Mouse (Mus musculus) forebrain, embryonic 15.5 days (tissue): ENCODE data around the gene Slc17a4. TPM values are rescaled to one million over a fixed set of nuclear protein-coding genes. Genes with fewer than 3 reads are reported as not detected.

Experiments
- ATAC-seq: fragments of 200-750 bp; cut with Nextera tagmentation; replicated peaks from 2 replicates; pipeline ENCODE4 v1.8.0; 2017; ENCODE audit warnings: mild to moderate bottlenecking, moderate TSS enrichment, moderate library complexity
- H3K27ac ChIP-seq: fragments of 300-500 bp; sonication (generic); replicated peaks from 2 replicates; pipeline ENCODE4 v1.5.1; 2015; ENCODE audit warnings: mild to moderate bottlenecking, inconsistent platforms
- H3K27me3 ChIP-seq: fragments of 300-500 bp; sonication (generic); 2 replicates; pipeline ENCODE4 v1.6.1; 2015; ENCODE audit warnings: inconsistent platforms
- H3K36me3 ChIP-seq: fragments of 300-500 bp; sonication (generic); 2 replicates; pipeline ENCODE4 v1.6.1; 2015; ENCODE audit warnings: mild to moderate bottlenecking, inconsistent platforms
- H3K4me1 ChIP-seq: fragments of 300-500 bp; sonication (generic); 2 replicates; pipeline ENCODE4 v1.6.1; 2015; ENCODE audit warnings: inconsistent platforms
- H3K4me2 ChIP-seq: fragments of 300-500 bp; sonication (generic); replicated peaks from 2 replicates; pipeline ENCODE4 v1.6.1; 2015; ENCODE audit warnings: mild to moderate bottlenecking, inconsistent platforms
- H3K4me3 ChIP-seq: fragments of 300-500 bp; sonication (generic); 2 replicates; pipeline ENCODE4 v1.5.1; 2015; ENCODE audit warnings: mild to moderate bottlenecking, inconsistent platforms
- H3K9ac ChIP-seq: fragments of 300-500 bp; sonication (generic); replicated peaks from 2 replicates; pipeline ENCODE4 v1.6.1; 2015; ENCODE audit warnings: mild to moderate bottlenecking, inconsistent platforms
- H3K9me3 ChIP-seq: fragments of 300-500 bp; sonication (generic); 2 replicates; pipeline ENCODE4 v1.6.1; 2016; ENCODE audit warnings: inconsistent platforms
- WGBS: fragments of 180-500 bp; shearing (Covaris S2); methylation state at CpG from one replicate; pipeline ENCODE4 v1.1.7; 2015; ENCODE audit warnings: mixed read lengths; 5-methylcytosine and 5-hydroxymethylcytosine counted together
- polyA plus RNA-seq: library from polyadenylated mRNA; unstranded; fragments of >200 nt; fragmentation: Nextera tagmentation; extraction: Ambion mirVana; gene quantifications from 2 replicates; pipeline ENCODE4 v1.2.1, GENCODE M21; 2015

The Slc17a4 gene
- not detected in 2 replicates for polyA plus RNA-seq

DNA sequence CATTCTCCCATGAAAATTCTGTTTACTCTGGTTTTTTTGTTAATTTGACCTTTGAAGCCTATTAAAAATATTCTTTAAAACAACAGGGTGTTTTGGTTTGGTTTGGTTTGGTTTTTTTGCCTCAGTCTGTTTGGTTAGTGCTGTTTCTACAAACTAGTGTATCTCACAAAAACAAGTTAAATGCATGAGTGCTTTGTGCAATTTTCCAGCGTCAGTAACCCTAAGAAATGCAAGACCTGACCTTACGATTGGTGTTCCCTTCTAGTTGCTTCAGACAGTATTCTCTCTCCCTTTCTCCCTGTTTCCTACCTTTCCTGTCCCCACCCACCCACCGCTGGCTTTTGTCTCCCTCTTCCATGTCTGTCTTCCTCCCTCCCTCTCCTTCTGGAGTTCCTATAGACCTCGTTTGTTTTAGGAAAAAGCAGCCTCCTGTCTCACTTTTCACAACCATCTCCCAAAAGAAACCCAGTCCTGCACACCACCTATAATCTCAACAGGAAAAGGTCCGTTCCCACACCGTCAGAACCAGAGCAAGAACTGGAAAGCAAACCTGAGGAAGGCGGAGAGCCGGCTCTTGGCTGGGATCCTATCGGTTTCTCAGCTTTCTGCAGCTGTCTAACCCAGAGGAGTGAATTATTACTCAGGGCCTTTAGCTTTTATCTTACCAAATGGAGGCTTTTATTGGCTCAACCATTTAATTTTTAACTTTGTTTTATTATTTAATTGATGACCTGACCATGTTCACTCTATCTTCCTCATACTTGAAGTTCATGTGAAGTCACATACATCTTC, at the start of gene Slc17a4:
TSS of gene Slc17a4 (minus strand) at position 634 of the 792 bp plus-strand sequence.
- no peaks in the 10 kb centered on the region for H3K9me3 ChIP-seq
- no peak for ATAC-seq
- no peaks in the 10 kb centered on the region for H3K4me1 ChIP-seq
- H3K4me3 ChIP-seq, result no peak within 1 kb of the TSS
- no peak within 1 kb of the TSS for H3K4me2 ChIP-seq
- H3K27me3 ChIP-seq, result no peaks in the 10 kb centered on the region
- no peaks in the 10 kb centered on the region for H3K36me3 ChIP-seq
- H3K9ac ChIP-seq, result no peak within 1 kb of the TSS
- no peak within 1 kb of the TSS for H3K27ac ChIP-seq
- WGBS, result 77% methylated on average over 9 of the region's 9 CpGs

DNA sequence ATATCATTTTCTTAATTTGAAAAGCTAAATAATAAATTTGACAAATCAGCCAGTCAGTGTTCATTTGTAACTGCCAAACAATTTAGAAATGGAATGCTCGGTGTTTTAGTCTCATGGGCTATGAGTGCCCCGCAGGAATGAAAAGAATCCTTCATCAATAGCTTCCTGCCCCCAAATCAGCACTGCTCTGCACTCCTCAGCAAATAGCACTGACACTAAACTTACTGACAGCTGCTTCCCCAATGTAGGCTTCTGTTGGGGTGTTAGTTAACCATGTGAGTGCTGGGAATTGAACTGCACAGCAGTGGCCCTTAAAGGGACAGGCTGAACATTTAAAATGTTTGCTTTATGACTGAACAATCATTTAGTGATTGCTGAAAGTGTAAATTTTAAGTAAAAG, 45.0 kb upstream of the Slc17a4 start:
- H3K27ac ChIP-seq, result no peak overlapping the region
- no peaks in the 10 kb centered on the region for H3K36me3 ChIP-seq
- peaks cover 5% of the 10 kb centered on the region; the same call in 1 of the 2 replicates for H3K4me1 ChIP-seq
- H3K9ac ChIP-seq, result no peak overlapping the region
- peak; percentile 69; the same call in 1 of the 2 replicates for ATAC-seq
- no peaks in the 10 kb centered on the region for H3K9me3 ChIP-seq
- 24% methylated on average over 2 of the region's 2 CpGs for WGBS
- no peak overlapping the region for H3K4me2 ChIP-seq
- no peak overlapping the region for H3K4me3 ChIP-seq
- no peaks in the 10 kb centered on the region for H3K27me3 ChIP-seq

DNA sequence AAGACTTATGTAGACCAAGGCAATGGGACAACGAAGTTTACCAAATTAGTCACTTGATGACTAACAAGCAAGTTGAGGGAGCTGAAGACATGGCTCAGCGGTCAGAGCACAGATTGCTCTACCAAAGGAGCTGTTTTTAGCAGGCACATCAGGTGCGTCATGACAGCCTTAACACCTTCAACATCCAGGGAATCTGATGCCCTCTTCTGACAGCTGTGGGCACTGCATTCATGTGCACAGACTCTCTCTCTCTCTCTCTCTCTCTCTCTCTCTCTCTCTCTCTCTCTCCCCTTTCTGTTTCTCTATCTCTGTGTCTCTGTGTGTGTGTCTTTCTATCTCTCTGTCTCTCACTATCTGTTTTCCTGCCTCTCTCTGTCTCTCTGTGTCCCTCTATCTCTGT, 36.1 kb upstream of the Slc17a4 start:
- no peaks in the 10 kb centered on the region for H3K36me3 ChIP-seq

GRCm38 (mm10) chr13:23949484-23950246, 34.9 kb upstream of the Slc17a4 start:
- H3K4me2 ChIP-seq, result no peak overlapping the region
- H3K27me3 ChIP-seq, result no peaks in the 10 kb centered on the region
- H3K4me3 ChIP-seq, result no peak overlapping the region
- H3K9me3 ChIP-seq, result no peaks in the 10 kb centered on the region
- peaks cover 8% of the 10 kb centered on the region for H3K4me1 ChIP-seq
- no peak overlapping the region for H3K9ac ChIP-seq
- H3K36me3 ChIP-seq, result no peaks in the 10 kb centered on the region
- WGBS, result 32% methylated on average over 14 of the region's 14 CpGs
- peak overlapping the region; percentile 62 for H3K27ac ChIP-seq
- peak; percentile 85 for ATAC-seq

More for the DNA sequence above, 36.1 kb upstream of the Slc17a4 start:
- H3K4me3 ChIP-seq, result no peak overlapping the region
- H3K27me3 ChIP-seq, result no peaks in the 10 kb centered on the region
- no peak for ATAC-seq
- H3K27ac ChIP-seq, result no peak overlapping the region
- H3K9me3 ChIP-seq, result no peaks in the 10 kb centered on the region
- no peak overlapping the region for H3K9ac ChIP-seq
- no peak overlapping the region for H3K4me2 ChIP-seq
- H3K4me1 ChIP-seq, result peaks cover 8% of the 10 kb centered on the region
- WGBS, result 71% methylated on average over 3 of the region's 3 CpGs

DNA sequence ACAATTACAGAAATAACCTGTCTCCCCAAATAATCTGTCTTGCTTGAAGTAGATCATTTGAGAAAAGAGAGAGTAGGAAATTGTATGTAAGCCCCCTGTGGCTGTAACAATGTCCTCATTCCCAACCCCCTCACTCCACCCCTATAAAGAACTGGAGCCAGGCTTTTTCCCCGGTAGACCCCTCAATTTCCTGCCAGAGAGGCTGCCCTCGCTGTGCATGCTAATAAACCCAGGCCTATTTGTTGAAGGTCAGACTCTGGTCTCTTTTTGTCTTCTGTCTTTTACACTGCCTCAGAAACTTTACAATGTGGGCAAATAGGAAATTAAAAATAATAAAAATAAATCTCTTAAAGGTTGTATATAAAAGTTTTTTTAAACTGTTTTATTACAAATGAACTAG, 31.4 kb upstream of the Slc17a4 start:
- 29% methylated on average over 2 of the region's 2 CpGs for WGBS
- H3K4me2 ChIP-seq, result no peak overlapping the region
- H3K4me1 ChIP-seq, result peaks cover 8% of the 10 kb centered on the region
- no peak overlapping the region for H3K9ac ChIP-seq
- H3K9me3 ChIP-seq, result no peaks in the 10 kb centered on the region
- H3K27ac ChIP-seq, result no peak overlapping the region
- H3K4me3 ChIP-seq, result no peak overlapping the region
- no peaks in the 10 kb centered on the region for H3K27me3 ChIP-seq
- no peak for ATAC-seq
- H3K36me3 ChIP-seq, result no peaks in the 10 kb centered on the region

DNA sequence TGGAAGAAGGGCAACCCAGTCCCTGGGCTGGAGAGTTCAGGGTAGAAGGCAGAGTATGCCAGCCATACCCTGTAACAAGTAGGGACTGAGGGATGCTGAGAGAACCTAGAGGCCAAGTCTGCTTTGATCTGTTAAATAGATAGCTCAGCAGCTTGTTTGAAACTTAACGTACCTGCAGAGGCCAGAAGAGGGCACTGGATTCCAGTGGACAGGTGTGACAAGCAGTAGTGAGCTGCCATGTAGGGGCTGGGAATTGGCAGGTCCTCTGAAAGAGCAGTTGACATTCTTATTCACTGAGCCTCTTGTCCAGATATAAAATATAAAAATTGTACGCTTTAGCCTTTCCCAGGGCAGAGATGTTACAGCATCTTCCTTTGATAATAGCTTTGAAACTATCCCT, 28.1 kb upstream of the Slc17a4 start:
- H3K27ac ChIP-seq, result no peak overlapping the region
- ATAC-seq, result no peak
- no peaks in the 10 kb centered on the region for H3K27me3 ChIP-seq
- H3K4me3 ChIP-seq, result no peak overlapping the region
- H3K36me3 ChIP-seq, result no peaks in the 10 kb centered on the region
- 58% methylated on average over 2 of the region's 2 CpGs for WGBS
- H3K9ac ChIP-seq, result no peak overlapping the region
- H3K4me1 ChIP-seq, result 0 out of 2 replicates have a peak, but pooled peaks cover 6% of the 10 kb centered on the region
- no peak overlapping the region for H3K4me2 ChIP-seq
- H3K9me3 ChIP-seq, result no peaks in the 10 kb centered on the region

DNA sequence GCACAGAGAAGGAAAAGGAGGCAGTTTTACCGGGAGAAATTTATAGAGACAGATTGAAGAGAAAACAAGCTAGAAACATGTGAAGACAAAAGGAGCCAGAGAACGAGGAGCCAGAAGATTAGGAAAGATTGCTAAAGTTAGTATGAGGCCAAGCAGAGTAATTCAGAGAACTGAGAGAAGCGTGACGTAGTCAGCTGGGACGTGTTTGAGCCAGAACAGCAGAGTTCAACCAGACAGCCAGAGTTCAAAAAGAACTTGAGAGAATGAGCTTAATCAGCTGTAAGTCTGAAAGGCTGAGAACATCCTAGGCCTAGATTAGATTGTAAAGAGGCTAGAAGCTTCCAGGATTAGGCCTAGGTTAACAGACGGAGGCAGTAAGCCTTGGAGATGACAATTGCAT, 25.5 kb upstream of the Slc17a4 start:
- Histone ChIP-seq H3K9me3 (no peaks in the 10 kb centered on the region), H3K36me3 (no peaks in the 10 kb centered on the region), H3K4me1 (0 out of 2 replicates have a peak, but pooled peaks cover 6% of the 10 kb centered on the region), H3K4me2 (no peak overlapping the region), H3K27me3 (no peaks in the 10 kb centered on the region), H3K4me3 (no peak overlapping the region), H3K27ac (no peak overlapping the region), H3K9ac (no peak overlapping the region)
- 48% methylated on average over 6 of the region's 6 CpGs for WGBS
- no peak for ATAC-seq

- ATAC-seq, result 0 out of 2 replicates have a peak, but pooled peaks have one; percentile 19
- no peaks in the 10 kb centered on the region for H3K36me3 ChIP-seq
- 87% methylated on average over 1 of the region's 1 CpGs for WGBS
- 0 out of 2 replicates have a peak, but pooled peaks cover 6% of the 10 kb centered on the region for H3K4me1 ChIP-seq
- no peak overlapping the region for H3K4me2 ChIP-seq
- H3K27me3 ChIP-seq, result no peaks in the 10 kb centered on the region
- no peak overlapping the region for H3K27ac ChIP-seq
- no peak overlapping the region for H3K4me3 ChIP-seq
- no peaks in the 10 kb centered on the region for H3K9me3 ChIP-seq
- H3K9ac ChIP-seq, result no peak overlapping the region
Measured at GRCm38 (mm10) chr13:23938699-23939098, 23.9 kb upstream of the Slc17a4 start.

GRCm38 (mm10) chr13:23934211-23934520, 19.4 kb upstream of the Slc17a4 start, which contains the start of gene Hist1h2aa:
Gene Hist1h2aa, plus strand, starts transcription at chr13:23934462.
- no peak within 1 kb of the TSS for H3K4me2 ChIP-seq
- H3K27ac ChIP-seq, result no peak within 1 kb of the TSS
- ATAC-seq, result no peak
- no peaks in the 10 kb centered on the region for H3K36me3 ChIP-seq
- no peaks in the 10 kb centered on the region for H3K27me3 ChIP-seq
- no peak within 1 kb of the TSS for H3K9ac ChIP-seq
- H3K4me3 ChIP-seq, result no peak within 1 kb of the TSS
- 94% methylated on average over 10 of the region's 10 CpGs for WGBS
- no peaks in the 10 kb centered on the region for H3K9me3 ChIP-seq
- H3K4me1 ChIP-seq, result 0 out of 2 replicates have a peak, but pooled peaks cover 6% of the 10 kb centered on the region

- Histone ChIP-seq H3K4me2 (no peak within 1 kb of the TSS), H3K4me3 (no peak within 1 kb of the TSS), H3K27me3 (no peaks in the 10 kb centered on the region), H3K27ac (no peak within 1 kb of the TSS), H3K36me3 (no peaks in the 10 kb centered on the region), H3K4me1 (0 out of 2 replicates have a peak, but pooled peaks cover 3% of the 10 kb centered on the region), H3K9ac (no peak within 1 kb of the TSS), H3K9me3 (no peaks in the 10 kb centered on the region)
- no peak for ATAC-seq
- WGBS, result 94% methylated on average over 39 of the region's 39 CpGs
Measured at GRCm38 (mm10) chr13:23933421-23934210, 18.8 kb upstream of the Slc17a4 start, which contains the start of gene Hist1h2ba. Gene Hist1h2ba, minus strand, starts transcription at chr13:23934156.

DNA sequence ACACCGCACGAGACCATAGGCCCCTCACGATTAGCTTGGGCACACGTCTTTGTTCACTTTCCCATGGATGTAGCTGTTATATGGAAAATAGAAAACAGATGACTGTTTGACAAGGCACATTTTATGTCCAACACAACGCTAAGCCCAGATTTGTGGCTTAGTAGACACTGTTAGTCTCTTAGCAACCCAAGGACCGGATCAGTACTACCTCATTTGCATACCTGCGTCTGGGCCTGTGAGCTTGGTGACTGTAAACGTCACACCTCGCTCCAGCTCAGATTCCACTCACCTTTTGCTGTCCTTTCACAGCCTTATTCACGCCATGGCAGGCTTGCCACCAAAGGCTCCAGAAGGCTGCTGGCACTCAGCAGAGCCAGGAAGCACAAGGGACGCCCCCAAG, 16.1 kb upstream of the Slc17a4 start:
- ATAC-seq, result no peak
- Histone ChIP-seq H3K9me3 (no peaks in the 10 kb centered on the region), H3K4me1 (no peaks in the 10 kb centered on the region), H3K27me3 (no peaks in the 10 kb centered on the region), H3K4me2 (no peak overlapping the region), H3K36me3 (no peaks in the 10 kb centered on the region), H3K4me3 (no peak overlapping the region), H3K9ac (no peak overlapping the region), H3K27ac (no peak overlapping the region)
- WGBS, result 77% methylated on average over 11 of the region's 11 CpGs
